Mouse (Mus musculus) liver, embryonic 11.5 days (tissue): ENCODE data around the gene Gm28919. TPM values are rescaled to one million over a fixed set of nuclear protein-coding genes. Genes with fewer than 3 reads are reported as not detected.
"Not testable (repeated sequence)": the region's sequence is repeated elsewhere in the genome, so short reads cannot be mapped to it uniquely, and the experiment has no call there.

Source experiments
- ATAC-seq: fragments of 200-750 bp; cut with Nextera tagmentation; replicated peaks from 2 replicates; pipeline ENCODE4 v1.8.0; 2017; ENCODE audit warnings: moderate number of reproducible peaks, mild to moderate bottlenecking, moderate TSS enrichment, moderate library complexity; ENCODE audit not compliant: low FRiP score
- DNase-seq: peaks from one replicate; pipeline ENCODE4 v3.0.0-alpha.2; 2017; ENCODE audit warnings: low spot score
- H3K27ac ChIP-seq: fragments of 300-500 bp; sonication (generic); 2 replicates; pipeline ENCODE4 v1.5.1; 2014; ENCODE audit warnings: mild to moderate bottlenecking, low read depth, low read length, control low read depth
- H3K27me3 ChIP-seq: fragments of 300-500 bp; sonication (generic); replicated peaks from 2 replicates; pipeline ENCODE4 v1.6.1; 2014; ENCODE audit warnings: low read length, mixed read lengths; ENCODE audit not compliant: control insufficient read depth, insufficient read depth
- H3K36me3 ChIP-seq: fragments of 300-500 bp; sonication (generic); 2 replicates; pipeline ENCODE4 v1.6.1; 2014; ENCODE audit warnings: mild to moderate bottlenecking, low read length, moderate library complexity, mixed read lengths; ENCODE audit not compliant: control insufficient read depth, insufficient read depth
- H3K4me1 ChIP-seq: fragments of 300-500 bp; sonication (generic); replicated peaks from 2 replicates; pipeline ENCODE4 v1.6.1; 2014; ENCODE audit warnings: low read length, mixed read lengths; ENCODE audit not compliant: control insufficient read depth, insufficient read depth
- H3K4me2 ChIP-seq: fragments of 300-500 bp; sonication (generic); 2 replicates; pipeline ENCODE4 v1.6.1; 2014; ENCODE audit warnings: mild to moderate bottlenecking, control low read depth, moderate library complexity
- H3K4me3 ChIP-seq: fragments of 300-500 bp; sonication (generic); 2 replicates; pipeline ENCODE4 v1.5.1; 2014; ENCODE audit warnings: low read depth, low read length, control low read depth
- H3K9ac ChIP-seq: fragments of 300-500 bp; sonication (generic); 2 replicates; pipeline ENCODE4 v1.6.1; 2014; ENCODE audit warnings: low read depth, low read length, control low read depth
- H3K9me3 ChIP-seq: fragments of 300-500 bp; sonication (generic); 2 replicates; pipeline ENCODE4 v1.6.1; 2016; ENCODE audit warnings: low read length, inconsistent platforms, mixed read lengths; ENCODE audit not compliant: control insufficient read depth
- WGBS: fragments of 180-500 bp; shearing (Covaris S2); extraction: QIAGEN DNeasy Blood & Tissue Kit; methylation state at CpG from one replicate; pipeline ENCODE4 v1.1.7; 2014; 5-methylcytosine and 5-hydroxymethylcytosine counted together
- polyA plus RNA-seq: library from polyadenylated mRNA; unstranded; fragments of >200 nt; fragmentation: Nextera tagmentation; extraction: Ambion mirVana; gene quantifications from 2 replicates; pipeline ENCODE4 v1.2.1, GENCODE M21; 2014

The Gm28919 gene
- not detected in 2 replicates for polyA plus RNA-seq

DNA sequence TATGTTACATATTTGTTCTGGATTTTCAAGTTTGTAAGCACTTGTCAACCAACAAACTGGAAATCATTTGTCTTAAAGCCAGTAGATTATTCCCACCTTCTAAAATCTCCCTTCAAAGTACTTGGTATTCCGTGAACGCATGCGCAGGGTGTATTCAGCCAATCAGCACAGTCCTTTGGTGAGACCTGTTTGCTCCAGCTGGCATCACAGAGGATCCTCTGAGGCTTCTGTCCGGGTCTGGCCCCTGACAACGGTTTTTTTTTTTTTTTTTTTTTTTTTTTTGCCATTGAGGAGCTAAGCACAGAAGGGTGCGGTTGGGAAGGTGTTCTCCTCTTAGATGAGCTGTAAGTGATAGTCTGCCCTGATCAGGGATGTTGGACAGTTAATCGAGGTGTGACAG lies at the start of gene Gm28919:
Gm28919 (plus strand) TSS at position 301 of the 400 bp plus-strand sequence.
- DNase-seq, H3K27me3 ChIP-seq: not testable (repeated sequence)

More for the DNA sequence above, at the start of gene Gm28919:
- H3K4me1 ChIP-seq, H3K27ac ChIP-seq, H3K4me2 ChIP-seq, H3K9me3 ChIP-seq, H3K36me3 ChIP-seq, H3K9ac ChIP-seq, ATAC-seq, H3K4me3 ChIP-seq: not testable (repeated sequence)
- WGBS, result no CpG with 5 or more reads among the region's 7 CpGs

Other genes with a start within 250 kb of the Gm28919 start
- not detected in 2 replicates for gene Gm21719, start 99.3 kb downstream of the Gm28919 start, polyA plus RNA-seq